Mouse (Mus musculus) embryonic fibroblast, embryonic 13.5 days (primary cell): ENCODE measurements around the gene Scel. TPM values are rescaled to one million over a fixed set of nuclear protein-coding genes. Genes with fewer than 3 reads are reported as not detected.

Source experiments
- H3K27ac ChIP-seq: 2 replicates; pipeline ENCODE4 v1.5.1; 2012; ENCODE audit warnings: low read length, control low read depth, inconsistent platforms; ENCODE audit not compliant: insufficient read depth
- H3K4me1 ChIP-seq: 2 replicates; pipeline ENCODE4 v1.6.1; 2011; ENCODE audit warnings: low read length; ENCODE audit not compliant: control insufficient read depth, insufficient read depth
- H3K4me3 ChIP-seq: 2 replicates; pipeline ENCODE4 v1.5.1; 2011; ENCODE audit warnings: mild to moderate bottlenecking, control low read depth, low read length; ENCODE audit not compliant: insufficient read depth
- CTCF ChIP-seq: IDR thresholded peaks from 2 replicates; pipeline ENCODE4 v1.5.1; 2011; ENCODE audit warnings: mild to moderate bottlenecking, control low read depth, low read length, moderate library complexity, borderline replicate concordance; ENCODE audit not compliant: insufficient read depth
- POLR2A ChIP-seq: IDR thresholded peaks from 2 replicates; pipeline ENCODE4 v1.6.1; 2011; ENCODE audit warnings: low read depth, mild to moderate bottlenecking, control low read depth, low read length, moderate library complexity
- polyA plus RNA-seq: library from polyadenylated mRNA; stranded (reverse); fragments of >200 nt; gene quantifications from 2 replicates; pipeline ENCODE4 v1.2.4, GENCODE M21; 2011; ENCODE audit warnings: low read depth; ENCODE audit not compliant: missing spikeins, insufficient read length

Gene Scel
- polyA plus RNA-seq, 1 experiment: 0.56 TPM

- Histone ChIP-seq H3K27ac (no peak overlapping the region), H3K4me1 (peaks cover 6% of the 10 kb centered on the region), H3K4me3 (no peak overlapping the region)
- TF ChIP-seq POLR2A: no peak
- no peak for TF ChIP-seq CTCF
These were observed 8.6 kb upstream of the Scel start for GRCm38 (mm10) chr14:103504514-103504913.

GRCm38 (mm10) chr14:103509544-103509943 lies 3.6 kb upstream of the Scel start:
- Histone ChIP-seq H3K27ac (no peak overlapping the region), H3K4me3 (no peak overlapping the region), H3K4me1 (no peaks in the 10 kb centered on the region)
- TF ChIP-seq POLR2A (no peak), CTCF (no peak)

GRCm38 (mm10) chr14:103513473-103513811 lies 300 bp downstream of the Scel start:
- H3K4me1 ChIP-seq: no peaks in the 10 kb centered on the region
- TF ChIP-seq CTCF (no peak), POLR2A (no peak)
- no peak overlapping the region for H3K27ac ChIP-seq
- no peak overlapping the region for H3K4me3 ChIP-seq

- Histone ChIP-seq H3K4me3 (no peak overlapping the region), H3K4me1 (no peaks in the 10 kb centered on the region), H3K27ac (no peak overlapping the region)
- TF ChIP-seq POLR2A (no peak), CTCF (no peak)
These were observed 2.3 kb downstream of the Scel start for GRCm38 (mm10) chr14:103515419-103515818.

- H3K4me1 ChIP-seq: no peaks in the 10 kb centered on the region
- no peak overlapping the region for H3K4me3 ChIP-seq
- TF ChIP-seq CTCF (no peak), POLR2A (no peak)
- H3K27ac ChIP-seq: no peak overlapping the region
These were observed 13.1 kb downstream of the Scel start for GRCm38 (mm10) chr14:103526286-103526685.

- Histone ChIP-seq H3K27ac (no peak overlapping the region), H3K4me1 (no peaks in the 10 kb centered on the region), H3K4me3 (no peak overlapping the region)
- TF ChIP-seq POLR2A (no peak), CTCF (no peak)
These were observed 16.7 kb downstream of the Scel start for GRCm38 (mm10) chr14:103529733-103530367.

- Histone ChIP-seq H3K4me3 (no peak overlapping the region), H3K27ac (no peak overlapping the region), H3K4me1 (no peaks in the 10 kb centered on the region)
- TF ChIP-seq CTCF (no peak), POLR2A (no peak)
These were observed 18.7 kb downstream of the Scel start for GRCm38 (mm10) chr14:103531722-103532341.

- Histone ChIP-seq H3K27ac (no peak overlapping the region), H3K4me1 (no peaks in the 10 kb centered on the region), H3K4me3 (no peak overlapping the region)
- TF ChIP-seq POLR2A (no peak), CTCF (no peak)
These were observed 22.4 kb downstream of the Scel start for GRCm38 (mm10) chr14:103535511-103536024.

GRCm38 (mm10) chr14:103536334-103536733 lies 23.2 kb downstream of the Scel start:
- Histone ChIP-seq H3K4me1 (no peaks in the 10 kb centered on the region), H3K4me3 (no peak overlapping the region), H3K27ac (no peak overlapping the region)
- TF ChIP-seq CTCF (no peak), POLR2A (no peak)

- H3K27ac ChIP-seq: no peak overlapping the region
- TF ChIP-seq CTCF (no peak), POLR2A (no peak)
- H3K4me1 ChIP-seq: no peaks in the 10 kb centered on the region
- H3K4me3 ChIP-seq: no peak overlapping the region
These were observed 24.4 kb downstream of the Scel start for GRCm38 (mm10) chr14:103537355-103538056.
